Mouse (Mus musculus): ENCODE measurements at regions not wholly inside any gene's neighbourhood (a gene's known extent, or its start where the extent isn't known, plus 50 kb on each side); places are given as distances from the start of the nearest gene placed in this dataset.

DNA sequence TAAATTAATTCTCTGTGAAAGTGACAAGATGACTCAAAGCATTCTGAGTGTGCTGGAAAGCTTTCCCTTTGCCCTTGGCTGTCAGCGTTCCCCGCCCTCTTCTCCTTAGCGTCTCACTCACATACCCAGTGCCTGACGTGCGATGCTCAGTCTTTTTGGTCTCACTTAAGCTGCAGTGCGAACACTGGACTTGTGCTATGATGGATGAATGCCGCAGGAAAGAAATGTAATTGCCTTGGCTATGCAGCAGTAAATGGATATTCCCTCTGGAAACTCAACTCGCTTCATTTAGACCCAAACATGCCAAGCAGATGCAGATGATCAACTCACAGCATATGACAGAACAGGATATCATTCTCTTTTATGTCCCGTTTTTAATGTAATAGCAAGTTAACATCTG lies 685.0 kb downstream of the D3Ertd751e start:
- Histone ChIP-seq H3K4me1 (ENCODE audit: control insufficient read depth in 1 of 2, insufficient read depth in 2 of 2) (no peaks in the 10 kb centered on the region), H3K27me3 (replicated peaks) (no peaks in the 10 kb centered on the region), H3K4me2 (ENCODE audit: insufficient read depth, low read depth, poor library complexity, severe bottlenecking) (no peak overlapping the region), H3K4me3 (replicated peaks in 1 of 3; ENCODE audit: low read depth in 2 of 3, low read length in 2 of 3, poor library complexity in 1 of 3) (no peak overlapping the region), H3K79me2 (replicated peaks; ENCODE audit: control insufficient read depth, extremely low read depth, insufficient read depth, poor library complexity, severe bottlenecking) (no peaks in the 10 kb centered on the region), H3K9me3 (replicated peaks; ENCODE audit: low read length) (no peaks in the 10 kb centered on the region), H3K27ac (ENCODE audit: insufficient read depth, low read depth) (no peak overlapping the region), H3K9ac (ENCODE audit: insufficient read depth, low read depth) (no peak overlapping the region), H3K36me3 (replicated peaks in 1 of 2; ENCODE audit: control insufficient read depth in 1 of 2, insufficient read depth in 1 of 2, low read length in 1 of 2) (no peaks in the 10 kb centered on the region)
- in situ Hi-C loops (cut with MboI; ENCODE audit: low pct_ligation_motif_present, low pct_unique_long_range_greater_than_20kb, low sequenced_read_pairs) = no loop called here
- dilution Hi-C loops (cut with MboI; ENCODE audit: extremely low pct_ligation_motif_present, extremely low pct_unique_long_range_greater_than_20kb, low sequenced_read_pairs) = no loop called here
- TF ChIP-seq HCFC1 (IDR thresholded peaks at IDR 0.05; ENCODE audit: low read depth, low read length) = no peak
- no peak for TF ChIP-seq ZMIZ1 (IDR thresholded peaks at IDR 0.05; ENCODE audit: low read depth, low read length)
- TF ChIP-seq USF1 (IDR thresholded peaks at IDR 0.05; ENCODE audit: low read depth, low read length) = no peak
- no peak for TF ChIP-seq USF2 (conservative IDR thresholded peaks at IDR 0.05; ENCODE audit: low read depth, low read length)
- TF ChIP-seq CHD1 (IDR thresholded peaks at IDR 0.05; ENCODE audit: low read depth, low read length) = no peak
- no peak for TF ChIP-seq E2F4 (IDR thresholded peaks at IDR 0.05; ENCODE audit: insufficient replicate concordance, low read depth, low read length)
- TF ChIP-seq SMC3 (IDR thresholded peaks at IDR 0.05; ENCODE audit: low read depth, low read length) = no peak
- TF ChIP-seq JUND (conservative IDR thresholded peaks at IDR 0.05; ENCODE audit: low read depth, low read length) = no peak
- TF ChIP-seq EP300 (IDR thresholded peaks at IDR 0.05; ENCODE audit: low read length) = no peak
- no peak for TF ChIP-seq NRF1 (IDR thresholded peaks at IDR 0.05; ENCODE audit: low read depth, low read length)
- TF ChIP-seq PAX5 (IDR thresholded peaks at IDR 0.05; ENCODE audit: low read length) = no peak
- TF ChIP-seq TCF12 (IDR thresholded peaks at IDR 0.05; ENCODE audit: low read depth, low read length) = no peak
- no peak for DNase-seq (ENCODE audit: extremely low read depth)

DNA sequence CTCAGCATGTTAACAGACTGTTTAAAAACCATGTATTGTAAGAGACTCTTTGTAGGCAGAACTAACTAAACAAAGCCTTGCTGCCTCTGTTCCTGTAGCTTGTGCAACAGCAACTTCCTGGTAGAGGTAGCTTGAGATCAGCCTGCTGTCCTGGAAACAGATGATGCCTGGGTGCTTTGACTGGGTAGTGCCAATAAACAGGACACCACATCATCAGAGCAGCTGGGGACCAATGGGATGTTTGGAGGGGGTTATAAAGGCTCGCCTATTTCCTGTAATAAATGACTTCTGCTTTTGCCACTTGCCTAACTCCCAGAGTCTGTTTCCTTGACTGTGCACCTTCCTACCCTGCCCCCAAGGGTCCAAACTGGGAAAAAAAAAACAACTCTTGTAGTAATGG lies 707.2 kb downstream of the D3Ertd751e start:
- DNase-seq (ENCODE audit: extremely low read depth) = peak; percentile 63
- Histone ChIP-seq H3K27ac (ENCODE audit: insufficient read depth, low read depth) (no peak overlapping the region), H3K79me2 (replicated peaks; ENCODE audit: control insufficient read depth, extremely low read depth, insufficient read depth, poor library complexity, severe bottlenecking) (no peaks in the 10 kb centered on the region), H3K4me1 (ENCODE audit: control insufficient read depth in 1 of 2, insufficient read depth in 2 of 2) (peaks cover 0 to 4% of the 10 kb centered on the region in 2 experiments; a peak in 1 of 4 replicates), H3K4me2 (ENCODE audit: insufficient read depth, low read depth, poor library complexity, severe bottlenecking) (no peak overlapping the region), H3K27me3 (replicated peaks) (no peaks in the 10 kb centered on the region), H3K9ac (ENCODE audit: insufficient read depth, low read depth) (no peak overlapping the region), H3K4me3 (replicated peaks in 1 of 3; ENCODE audit: low read depth in 2 of 3, low read length in 2 of 3, poor library complexity in 1 of 3) (no peak overlapping the region), H3K36me3 (replicated peaks in 1 of 2; ENCODE audit: control insufficient read depth in 1 of 2, insufficient read depth in 1 of 2, low read length in 1 of 2) (no peaks in the 10 kb centered on the region), H3K9me3 (replicated peaks; ENCODE audit: low read length) (no peaks in the 10 kb centered on the region)
- in situ Hi-C loops (cut with MboI; ENCODE audit: low pct_ligation_motif_present, low pct_unique_long_range_greater_than_20kb, low sequenced_read_pairs) = no loop called here
- dilution Hi-C loops (cut with MboI; ENCODE audit: extremely low pct_ligation_motif_present, extremely low pct_unique_long_range_greater_than_20kb, low sequenced_read_pairs) = no loop called here
- TF ChIP-seq CHD2 (IDR thresholded peaks at IDR 0.05; ENCODE audit: low read length) (0 out of 2 replicates have a peak, but pooled peaks have one; percentile 16), ELF1 (IDR thresholded peaks at IDR 0.05; ENCODE audit: low read depth, low read length) (0 out of 2 replicates have a peak, but pooled peaks have one; percentile 16), RAD21 (IDR thresholded peaks at IDR 0.05; ENCODE audit: low read depth, low read length) (no peak)

DNA sequence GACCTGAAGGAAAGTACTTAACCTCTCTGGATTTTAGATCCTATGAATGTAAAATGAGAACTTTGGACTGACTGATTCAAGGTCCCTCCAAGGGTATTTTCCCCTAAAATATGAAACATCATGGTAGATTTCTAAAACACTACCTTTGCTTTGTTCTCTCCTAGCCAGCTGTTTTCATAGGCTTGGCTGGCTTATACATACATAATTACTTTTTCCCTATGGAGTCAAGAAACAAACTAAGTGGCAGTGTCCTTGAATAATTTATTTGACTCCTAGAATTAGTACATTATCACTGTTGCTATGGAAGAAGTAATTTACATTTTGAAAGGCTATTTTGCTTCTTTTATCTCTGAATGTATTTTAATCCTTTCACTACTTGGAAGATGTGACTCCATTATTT lies 721.9 kb downstream of the D3Ertd751e start:
- Histone ChIP-seq H3K4me1 (ENCODE audit: control insufficient read depth in 1 of 2, insufficient read depth in 2 of 2) (no peaks in the 10 kb centered on the region), H3K9me3 (replicated peaks; ENCODE audit: low read length) (no peaks in the 10 kb centered on the region), H3K79me2 (replicated peaks; ENCODE audit: control insufficient read depth, extremely low read depth, insufficient read depth, poor library complexity, severe bottlenecking) (no peaks in the 10 kb centered on the region), H3K4me2 (ENCODE audit: insufficient read depth, low read depth, poor library complexity, severe bottlenecking) (no peak overlapping the region), H3K36me3 (replicated peaks in 1 of 2; ENCODE audit: control insufficient read depth in 1 of 2, insufficient read depth in 1 of 2, low read length in 1 of 2) (no peaks in the 10 kb centered on the region), H3K4me3 (replicated peaks in 1 of 3; ENCODE audit: low read depth in 2 of 3, low read length in 2 of 3, poor library complexity in 1 of 3) (no peak overlapping the region), H3K27ac (ENCODE audit: insufficient read depth, low read depth) (no peak overlapping the region), H3K27me3 (replicated peaks) (no peaks in the 10 kb centered on the region), H3K9ac (ENCODE audit: insufficient read depth, low read depth) (no peak overlapping the region)
- TF ChIP-seq POLR2A (IDR thresholded peaks at IDR 0.05; ENCODE audit: low read depth, low read length) = no peak
- no peak for TF ChIP-seq ZNF384 (IDR thresholded peaks at IDR 0.05; ENCODE audit: low read depth, low read length)
- TF ChIP-seq ELF1 (IDR thresholded peaks at IDR 0.05; ENCODE audit: low read depth, low read length) = no peak
- TF ChIP-seq MAFK (IDR thresholded peaks at IDR 0.05; ENCODE audit: insufficient replicate concordance, low read length) = no peak
- TF ChIP-seq MYC (IDR thresholded peaks at IDR 0.05; ENCODE audit: low read depth, low read length) = no peak
- no peak for TF ChIP-seq JUND (conservative IDR thresholded peaks at IDR 0.05; ENCODE audit: low read depth, low read length)
- no peak for TF ChIP-seq SIN3A (IDR thresholded peaks at IDR 0.05; ENCODE audit: low read length)
- TF ChIP-seq USF1 (IDR thresholded peaks at IDR 0.05; ENCODE audit: low read depth, low read length) = no peak
- no peak for TF ChIP-seq NRF1 (IDR thresholded peaks at IDR 0.05; ENCODE audit: low read depth, low read length)
- TF ChIP-seq MEF2A (IDR thresholded peaks at IDR 0.05; ENCODE audit: borderline replicate concordance, low read depth, low read length) = no peak
- no peak for DNase-seq (ENCODE audit: extremely low read depth)
- dilution Hi-C loops (cut with MboI; ENCODE audit: extremely low pct_ligation_motif_present, extremely low pct_unique_long_range_greater_than_20kb, low sequenced_read_pairs) (no loop called here), in situ Hi-C loops (cut with MboI; ENCODE audit: low pct_ligation_motif_present, low pct_unique_long_range_greater_than_20kb, low sequenced_read_pairs) (no loop called here)
